Mouse (Mus musculus): Measurements from ENCODE around the gene Hnrnpab. TPM values are rescaled to one million over a fixed set of nuclear protein-coding genes. Genes with fewer than 3 reads are reported as not detected.

Hnrnpab gene
- total and polyA plus RNA-seq, 3 experiments = 184 to 1,104 (median 894) TPM

- TF ChIP-seq MAFK (IDR thresholded peaks at IDR 0.05; ENCODE audit: borderline replicate concordance, low read depth, low read length) (no peak), ELF1 (IDR thresholded peaks at IDR 0.05; ENCODE audit: low read depth, low read length) (no peak), CHD1 (IDR thresholded peaks at IDR 0.05; ENCODE audit: low read depth, low read length) (no peak), UBTF (IDR thresholded peaks at IDR 0.05; ENCODE audit: borderline replicate concordance, insufficient read depth, low read depth, low read length) (no peak), TBP (IDR thresholded peaks at IDR 0.05; ENCODE audit: low read depth, low read length) (no peak), MAZ (IDR thresholded peaks at IDR 0.05; ENCODE audit: low read depth, low read length) (no peak), JUND (IDR thresholded peaks at IDR 0.05; ENCODE audit: low read depth, low read length) (no peak), MEF2A (IDR thresholded peaks at IDR 0.05; ENCODE audit: extremely low read depth, insufficient replicate concordance, low read depth, low read length, poor library complexity, severe bottlenecking) (no peak), HCFC1 (IDR thresholded peaks at IDR 0.05; ENCODE audit: low read depth, low read length) (no peak), BHLHE40 (IDR thresholded peaks at IDR 0.05; ENCODE audit: borderline replicate concordance, low read depth, low read length) (no peak), ZMIZ1 (IDR thresholded peaks at IDR 0.05; ENCODE audit: low read depth, low read length) (no peak), MYB (IDR thresholded peaks at IDR 0.05; ENCODE audit: low read depth, low read length) (no peak), ZC3H11A (IDR thresholded peaks at IDR 0.05; ENCODE audit: low read depth, low read length) (no peak), USF2 (IDR thresholded peaks at IDR 0.05; ENCODE audit: borderline replicate concordance in 1 of 2, insufficient read depth in 1 of 2, low read depth in 1 of 2, low read length in 2 of 2) (no peak), USF1 (IDR thresholded peaks at IDR 0.05; ENCODE audit: low read depth, low read length) (no peak), CHD2 (IDR thresholded peaks at IDR 0.05; ENCODE audit: low read length) (no peak)
- Histone ChIP-seq H3K9me3 (replicated peaks; ENCODE audit: insufficient read depth, low read length) (no peaks in the 10 kb centered on the region), H3K4me1 (ENCODE audit: control insufficient read depth in 1 of 2, insufficient read depth in 2 of 2, low read length in 2 of 2) (peaks cover 6 to 38% of the 10 kb centered on the region in 2 experiments; a peak in 3 of 4 replicates), H3K36me3 (ENCODE audit: control insufficient read depth in 1 of 2, insufficient read depth in 2 of 2, low read length in 2 of 2) (peaks cover 11 to 43% of the 10 kb centered on the region in 2 experiments), H3K27me3 (ENCODE audit: control insufficient read depth in 1 of 2, insufficient read depth in 2 of 2, low read length in 2 of 2) (no peaks in the 10 kb centered on the region), H3K79me2 (ENCODE audit: control insufficient read depth, insufficient read depth, low read length, poor library complexity) (peaks cover 33% of the 10 kb centered on the region), H3K4me3 (ENCODE audit: control insufficient read depth in 1 of 2, insufficient read depth in 1 of 2, low read depth in 2 of 2, low read length in 2 of 2) (peak overlapping the region in 1 of 2 experiments; percentile 1; a peak in 1 of 4 replicates), H3K9ac (ENCODE audit: control insufficient read depth, low read depth, low read length, poor library complexity, severe bottlenecking) (peak overlapping the region; percentile 89), H3K27ac (ENCODE audit: control insufficient read depth, low read depth, low read length) (no peak overlapping the region)
- no peak for DNase-seq (ENCODE audit: low read depth, low spot score)
These were observed 15.1 kb upstream of the Hnrnpab start for GRCm38 (mm10) chr11:51621776-51622175.

- Histone ChIP-seq H3K27me3 (ENCODE audit: control insufficient read depth in 1 of 2, insufficient read depth in 2 of 2, low read length in 2 of 2) (no peaks in the 10 kb centered on the region), H3K9me3 (replicated peaks; ENCODE audit: insufficient read depth, low read length) (no peaks in the 10 kb centered on the region), H3K9ac (ENCODE audit: control insufficient read depth, low read depth, low read length, poor library complexity, severe bottlenecking) (peak overlapping the region; percentile 89), H3K4me3 (ENCODE audit: control insufficient read depth in 1 of 2, insufficient read depth in 1 of 2, low read depth in 2 of 2, low read length in 2 of 2) (peak overlapping the region; percentile 78 to 89), H3K27ac (ENCODE audit: control insufficient read depth, low read depth, low read length) (peak overlapping the region; percentile 57), H3K4me1 (ENCODE audit: control insufficient read depth in 1 of 2, insufficient read depth in 2 of 2, low read length in 2 of 2) (peaks cover 8 to 34% of the 10 kb centered on the region in 2 experiments), H3K36me3 (ENCODE audit: control insufficient read depth in 1 of 2, insufficient read depth in 2 of 2, low read length in 2 of 2) (peaks cover 11 to 39% of the 10 kb centered on the region in 2 experiments), H3K79me2 (ENCODE audit: control insufficient read depth, insufficient read depth, low read length, poor library complexity) (peaks cover 33% of the 10 kb centered on the region)
- no peak for DNase-seq (ENCODE audit: low read depth, low spot score)
- TF ChIP-seq TAL1 (IDR thresholded peaks at IDR 0.05; ENCODE audit: low read length) (no peak), USF1 (IDR thresholded peaks at IDR 0.05; ENCODE audit: low read depth, low read length) (no peak), GABPA (IDR thresholded peaks at IDR 0.05; ENCODE audit: low read depth, low read length) (no peak), CHD1 (IDR thresholded peaks at IDR 0.05; ENCODE audit: low read depth, low read length) (peak; percentile 95; the same call in 1 of the 2 replicates), KAT2A (conservative IDR thresholded peaks at IDR 0.05; ENCODE audit: low read depth, low read length) (0 out of 2 replicates have a peak, but pooled peaks have one; percentile 1), SMC3 (IDR thresholded peaks at IDR 0.05; ENCODE audit: low read depth, low read length) (no peak), NRF1 (IDR thresholded peaks at IDR 0.05; ENCODE audit: insufficient read depth, low read depth, low read length, poor library complexity, severe bottlenecking) (0 out of 2 replicates have a peak, but pooled peaks have one; percentile 3)
These were observed 13.4 kb upstream of the Hnrnpab start for GRCm38 (mm10) chr11:51620084-51620483.

Measured in MEL (cell line).